Mouse (Mus musculus) hindbrain, embryonic 11.5 days (tissue): Measurements from ENCODE around the gene Klf15. TPM values are rescaled to one million over a fixed set of nuclear protein-coding genes. Genes with fewer than 3 reads are reported as not detected.

ENCODE experiments used
- ATAC-seq: fragments of 200-750 bp; cut with Nextera tagmentation; 2 replicates; pipeline ENCODE4 v1.8.0; 2017; ENCODE audit warnings: mild to moderate bottlenecking, moderate TSS enrichment, moderate library complexity; ENCODE audit not compliant: low FRiP score
- DNase-seq: peaks from one replicate; pipeline ENCODE4 v3.0.0-alpha.2; 2015; ENCODE audit warnings: low spot score
- H3K27ac ChIP-seq: fragments of 300-500 bp; sonication (generic); 2 replicates; pipeline ENCODE4 v1.5.1; 2014; ENCODE audit warnings: mild to moderate bottlenecking, low read depth, low read length
- H3K27me3 ChIP-seq: fragments of 300-500 bp; sonication (generic); 2 replicates; pipeline ENCODE4 v1.6.1; 2014; ENCODE audit warnings: mild to moderate bottlenecking, low read length, moderate library complexity, mixed read lengths; ENCODE audit not compliant: control insufficient read depth, insufficient read depth
- H3K36me3 ChIP-seq: fragments of 300-500 bp; sonication (generic); 2 replicates; pipeline ENCODE4 v1.6.1; 2014; ENCODE audit warnings: mild to moderate bottlenecking, low read length, moderate library complexity, mixed read lengths; ENCODE audit not compliant: control insufficient read depth, insufficient read depth
- H3K4me1 ChIP-seq: fragments of 300-500 bp; sonication (generic); replicated peaks from 2 replicates; pipeline ENCODE4 v1.6.1; 2014; ENCODE audit warnings: low read length, mixed read lengths; ENCODE audit not compliant: control insufficient read depth, insufficient read depth
- H3K4me2 ChIP-seq: fragments of 300-500 bp; sonication (generic); replicated peaks from 2 replicates; pipeline ENCODE4 v1.6.1; 2014; ENCODE audit warnings: mild to moderate bottlenecking, low read depth, low read length
- H3K4me3 ChIP-seq: fragments of 300-500 bp; sonication (generic); 2 replicates; pipeline ENCODE4 v1.5.1; 2014; ENCODE audit warnings: low read depth, low read length
- H3K9ac ChIP-seq: fragments of 300-500 bp; sonication (generic); 2 replicates; pipeline ENCODE4 v1.6.1; 2014; ENCODE audit warnings: low read depth, low read length
- H3K9me3 ChIP-seq: fragments of 300-500 bp; sonication (generic); 2 replicates; pipeline ENCODE4 v1.6.1; 2016; ENCODE audit warnings: low read length; ENCODE audit not compliant: control insufficient read depth
- WGBS: fragments of 180-500 bp; shearing (Covaris S2); extraction: QIAGEN DNeasy Blood & Tissue Kit; methylation state at CpG from one replicate; pipeline ENCODE4 v1.1.7; 2014; 5-methylcytosine and 5-hydroxymethylcytosine counted together
- polyA plus RNA-seq: library from polyadenylated mRNA; unstranded; fragments of >200 nt; fragmentation: Nextera tagmentation; extraction: Ambion mirVana; gene quantifications from 2 replicates; pipeline ENCODE4 v1.2.1, GENCODE M21; 2014

Klf15 gene
- polyA plus RNA-seq, 1 experiment from 2014 or later, result 1.9 TPM

GRCm38 (mm10) chr6:90506673-90507311 lies 44.4 kb downstream of the Klf15 start:
- no peak for ATAC-seq
- no peaks in the 10 kb centered on the region for H3K36me3 ChIP-seq

DNA sequence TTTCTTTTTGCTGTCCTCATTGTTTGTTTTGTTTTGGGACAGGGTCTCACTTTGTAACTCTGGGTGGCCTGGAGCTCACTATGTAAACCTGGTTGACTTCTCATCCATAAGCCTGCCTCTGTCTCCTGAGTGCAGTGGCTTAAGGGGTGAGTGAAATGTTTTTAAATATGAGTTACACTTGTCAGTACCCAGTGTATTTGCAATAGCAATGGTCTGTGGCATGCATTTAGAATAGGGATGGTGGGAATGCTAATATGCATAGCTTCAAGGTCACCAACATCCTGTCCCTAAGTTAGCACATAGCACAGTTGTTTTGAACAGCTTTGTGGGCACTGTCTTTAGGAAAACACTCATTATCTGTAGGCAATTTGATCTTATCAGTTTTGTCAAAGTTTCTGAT lies 45.1 kb downstream of the Klf15 start:
- no peak for DNase-seq
- H3K4me3 ChIP-seq, result no peak overlapping the region
- H3K27ac ChIP-seq, result no peak overlapping the region
- no peaks in the 10 kb centered on the region for H3K27me3 ChIP-seq
- H3K36me3 ChIP-seq, result no peaks in the 10 kb centered on the region
- no peaks in the 10 kb centered on the region for H3K9me3 ChIP-seq
- no peak for ATAC-seq
- no peak overlapping the region for H3K9ac ChIP-seq
- no peak overlapping the region for H3K4me2 ChIP-seq
- no peaks in the 10 kb centered on the region for H3K4me1 ChIP-seq

More at GRCm38 (mm10) chr6:90506673-90507311, 44.4 kb downstream of the Klf15 start:
- H3K4me1 ChIP-seq, result no peaks in the 10 kb centered on the region
- no peak overlapping the region for H3K4me2 ChIP-seq
- no peak overlapping the region for H3K27ac ChIP-seq
- no peak for DNase-seq
- H3K27me3 ChIP-seq, result no peaks in the 10 kb centered on the region
- WGBS, result 72% methylated on average over 16 of the region's 16 CpGs
- no peak overlapping the region for H3K9ac ChIP-seq
- no peaks in the 10 kb centered on the region for H3K9me3 ChIP-seq
- H3K4me3 ChIP-seq, result no peak overlapping the region

- 45% methylated on average over 4 of the region's 4 CpGs for WGBS
- Histone ChIP-seq H3K9me3 (no peaks in the 10 kb centered on the region), H3K36me3 (no peaks in the 10 kb centered on the region), H3K4me3 (no peak overlapping the region), H3K27me3 (no peaks in the 10 kb centered on the region), H3K9ac (no peak overlapping the region), H3K4me1 (no peaks in the 10 kb centered on the region), H3K27ac (no peak overlapping the region), H3K4me2 (no peak overlapping the region)
- ATAC-seq (peak; percentile 17; the same call in 1 of the 2 replicates), DNase-seq (peak; percentile 8)
Observed at GRCm38 (mm10) chr6:90508197-90508624, 45.8 kb downstream of the Klf15 start.

DNA sequence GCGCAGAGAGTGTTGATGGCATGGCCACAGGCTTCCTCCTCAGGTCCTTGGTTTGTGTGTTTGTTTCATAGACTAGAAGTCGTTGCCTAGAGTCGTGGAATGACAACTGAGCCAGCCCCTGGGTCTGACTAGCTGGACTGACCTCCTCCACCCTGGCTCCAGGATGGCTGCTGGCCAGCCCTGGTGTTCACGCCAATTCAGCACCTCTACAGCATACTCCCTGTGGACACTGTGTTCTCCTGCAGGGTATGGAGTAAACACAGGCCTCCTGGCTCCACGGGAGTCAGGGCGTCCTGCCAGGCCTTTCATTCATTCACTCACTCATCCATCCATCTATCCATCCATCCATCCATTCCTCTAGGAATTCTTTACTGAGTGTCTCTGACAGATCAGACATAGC lies 46.7 kb downstream of the Klf15 start:
- no peak overlapping the region for H3K4me3 ChIP-seq
- ATAC-seq (no peak), DNase-seq (no peak)
- H3K27me3 ChIP-seq, result no peaks in the 10 kb centered on the region
- no peaks in the 10 kb centered on the region for H3K9me3 ChIP-seq
- no peak overlapping the region for H3K4me2 ChIP-seq
- H3K36me3 ChIP-seq, result no peaks in the 10 kb centered on the region
- H3K9ac ChIP-seq, result no peak overlapping the region
- no peak overlapping the region for H3K27ac ChIP-seq
- no peaks in the 10 kb centered on the region for H3K4me1 ChIP-seq
- WGBS, result 63% methylated on average over 6 of the region's 6 CpGs

GRCm38 (mm10) chr6:90512416-90512815 lies 50.0 kb downstream of the Klf15 start:
- Histone ChIP-seq H3K9me3 (no peaks in the 10 kb centered on the region), H3K27me3 (no peaks in the 10 kb centered on the region), H3K4me3 (no peak overlapping the region), H3K27ac (no peak overlapping the region), H3K4me1 (no peaks in the 10 kb centered on the region), H3K4me2 (no peak overlapping the region), H3K9ac (no peak overlapping the region), H3K36me3 (no peaks in the 10 kb centered on the region)
- DNase-seq (no peak), ATAC-seq (no peak)
- WGBS, result 81% methylated on average over 5 of the region's 5 CpGs

DNA sequence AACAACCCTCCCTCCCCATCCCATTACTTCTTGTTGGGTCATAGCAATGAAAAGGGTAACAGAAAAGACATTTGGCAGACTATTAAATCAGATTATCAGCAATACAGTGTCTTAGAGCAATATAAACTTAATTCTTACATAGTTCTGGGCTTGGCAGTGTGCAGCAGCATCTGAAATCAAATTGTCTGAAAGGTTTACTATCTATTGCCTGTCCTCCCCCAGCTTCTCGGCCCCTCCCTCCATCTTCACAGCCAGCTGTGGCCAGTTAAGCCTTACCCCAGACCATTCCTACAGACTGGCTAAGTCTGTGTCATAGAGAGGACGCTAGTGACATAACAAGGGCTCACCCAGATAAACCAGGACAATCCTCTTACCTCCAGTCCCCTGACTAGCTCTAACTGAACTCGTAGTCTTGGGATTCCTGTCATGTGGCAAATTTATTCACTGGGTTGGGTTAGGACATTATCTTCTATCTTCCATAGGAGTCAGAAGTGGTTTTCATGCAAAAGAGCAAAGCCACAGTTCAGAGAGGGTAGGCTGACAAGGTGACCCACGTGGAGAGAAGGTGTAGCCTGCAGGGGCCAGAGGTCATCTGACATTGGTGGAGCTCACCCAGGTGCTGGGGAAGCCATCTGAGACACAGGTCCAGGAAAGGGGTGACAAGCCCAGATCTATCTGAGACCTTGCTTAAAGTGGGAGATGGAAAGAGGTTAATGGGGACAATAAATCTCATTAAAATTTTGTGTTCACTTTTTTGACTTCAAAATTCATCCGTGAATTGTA lies 50.9 kb downstream of the Klf15 start:
- H3K9ac ChIP-seq, result no peak overlapping the region
- no peak for ATAC-seq
- H3K9me3 ChIP-seq, result no peaks in the 10 kb centered on the region
- WGBS, result 81% methylated on average over 5 of the region's 5 CpGs
- DNase-seq, result no peak
- no peak overlapping the region for H3K27ac ChIP-seq
- no peaks in the 10 kb centered on the region for H3K4me1 ChIP-seq
- no peaks in the 10 kb centered on the region for H3K27me3 ChIP-seq
- H3K4me2 ChIP-seq, result no peak overlapping the region
- no peak overlapping the region for H3K4me3 ChIP-seq
- H3K36me3 ChIP-seq, result no peaks in the 10 kb centered on the region

DNA sequence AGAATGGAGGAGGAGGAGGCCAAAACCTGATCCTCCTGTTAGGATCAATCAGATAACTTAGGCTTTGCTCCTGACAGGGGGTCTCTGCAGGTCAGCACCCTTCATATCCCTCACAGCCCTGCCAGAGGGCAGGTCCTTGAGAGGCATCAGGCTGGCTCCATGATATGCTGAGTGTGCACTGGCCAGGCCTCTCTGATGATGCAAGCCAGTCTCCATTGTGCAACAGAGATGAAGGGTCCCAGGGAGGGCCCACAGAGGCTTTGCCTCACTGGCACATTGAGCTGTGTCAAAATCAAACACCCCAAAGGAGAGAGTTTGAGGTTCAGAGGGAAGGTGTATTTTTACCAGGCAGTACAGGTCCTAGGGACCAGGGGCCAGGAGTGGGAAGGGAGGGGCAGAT lies 52.0 kb downstream of the Klf15 start:
- no peak for DNase-seq
- Histone ChIP-seq H3K4me2 (no peak overlapping the region), H3K9ac (no peak overlapping the region), H3K27me3 (no peaks in the 10 kb centered on the region), H3K4me3 (no peak overlapping the region), H3K4me1 (no peaks in the 10 kb centered on the region), H3K27ac (no peak overlapping the region), H3K36me3 (no peaks in the 10 kb centered on the region), H3K9me3 (no peaks in the 10 kb centered on the region)
- ATAC-seq, result 0 out of 2 replicates have a peak, but pooled peaks have one; percentile 27

DNA sequence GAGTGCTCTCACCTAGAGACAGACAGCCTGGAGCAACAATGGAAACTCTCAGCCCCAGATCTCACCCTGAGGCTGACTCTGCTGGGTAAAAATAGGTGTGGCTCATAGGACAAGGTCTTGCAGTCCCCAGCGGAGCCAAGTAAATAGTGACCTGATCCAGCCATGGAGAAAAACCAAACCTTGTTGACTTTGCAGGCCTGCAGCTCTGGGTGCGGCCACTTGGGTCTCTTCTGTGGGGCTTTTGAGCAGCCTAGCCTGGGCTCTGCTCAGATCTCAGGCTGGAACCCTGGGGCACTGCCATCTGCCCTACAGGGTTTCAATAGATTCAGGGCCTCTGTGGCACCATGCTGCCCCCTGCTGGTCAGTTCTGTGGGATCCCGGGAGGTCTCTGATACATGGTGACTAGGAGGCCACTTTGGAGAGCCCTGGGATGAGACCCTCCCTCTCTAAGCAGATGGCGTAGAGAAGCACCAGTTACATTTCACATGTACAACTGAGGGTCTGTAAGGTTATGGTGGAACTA lies 52.6 kb downstream of the Klf15 start:
- Histone ChIP-seq H3K9ac (no peak overlapping the region), H3K27ac (no peak overlapping the region), H3K27me3 (no peaks in the 10 kb centered on the region), H3K36me3 (no peaks in the 10 kb centered on the region), H3K4me1 (no peaks in the 10 kb centered on the region), H3K4me3 (no peak overlapping the region), H3K4me2 (no peak overlapping the region), H3K9me3 (no peaks in the 10 kb centered on the region)
- DNase-seq (peak; percentile 87), ATAC-seq (peak; percentile 78)
- 39% methylated on average over 4 of the region's 4 CpGs for WGBS

GRCm38 (mm10) chr6:90518892-90519291 lies 56.5 kb downstream of the Klf15 start:
- no peak overlapping the region for H3K9ac ChIP-seq
- no peak overlapping the region for H3K4me2 ChIP-seq
- no peaks in the 10 kb centered on the region for H3K9me3 ChIP-seq
- no peaks in the 10 kb centered on the region for H3K27me3 ChIP-seq
- H3K4me3 ChIP-seq, result no peak overlapping the region
- WGBS, result 81% methylated on average over 3 of the region's 3 CpGs
- no peaks in the 10 kb centered on the region for H3K4me1 ChIP-seq
- no peaks in the 10 kb centered on the region for H3K36me3 ChIP-seq
- no peak overlapping the region for H3K27ac ChIP-seq
- ATAC-seq, result no peak
- DNase-seq, result no peak
